ENCODE assay signal across 17 mouse cellular contexts in genomic region chr4:141101291-141101690, GRCm38 (mm10). TPM values are rescaled to one million over a fixed set of nuclear protein-coding genes. Genes with fewer than 3 reads are reported as not detected.
"Had no signal": no experiment of that assay in that cellular context is flagged by ENCODE, and none has a peak within 500 bp of the region (broad histone marks: within the 10 kb centered on the region; RNA-seq: fewer than 3 reads in every experiment).

No protein-coding gene starts in this region.

- H3K9ac ChIP-seq: lung, embryonic 14.5 days; midbrain, embryonic 12.5 days; neural tube, embryonic 13.5 days; neural tube, embryonic 15.5 days had no signal

- DNase-seq: midbrain, embryonic 14.5 days; right cerebral cortex, adult 18-20 months; right cerebral cortex, postnatal 25 days; spleen, adult 18-20 months; thymus, adult 18-20 months; thymus, postnatal 36 days had no signal

- H3K27ac ChIP-seq: macrophage; midbrain, embryonic 12.5 days; neural tube, embryonic 13.5 days; neural tube, embryonic 15.5 days had no signal

- H3K4me1 ChIP-seq: neural tube, embryonic 13.5 days; neural tube, embryonic 15.5 days had no signal

- H3K9me3 ChIP-seq: megakaryocyte, embryonic 14.5 days; midbrain, embryonic 12.5 days; neural tube, embryonic 13.5 days; neural tube, embryonic 15.5 days had no signal

- H3K27me3 ChIP-seq: midbrain, embryonic 12.5 days; neural tube, embryonic 13.5 days; neural tube, embryonic 15.5 days had no signal

- ATAC-seq: midbrain, embryonic 16.5 days had no signal

- H3K36me3 ChIP-seq: midbrain, embryonic 12.5 days; neural tube, embryonic 13.5 days; neural tube, embryonic 15.5 days had no signal

- H3K4me2 ChIP-seq: lung, embryonic 14.5 days; midbrain, embryonic 12.5 days; neural tube, embryonic 13.5 days; neural tube, embryonic 15.5 days had no signal

- H3K4me3 ChIP-seq: megakaryocyte, embryonic 14.5 days; midbrain, embryonic 12.5 days; myocyte; neural tube, embryonic 13.5 days; neural tube, embryonic 15.5 days had no signal

RNA-seq across cellular contexts. Expression of gene Spata21, which starts 13.2 kb away (rescaled TPM):
- total RNA-seq: megakaryocyte progenitor cell, adult 5-6 weeks had no signal
- polyA plus RNA-seq: macrophage; midbrain, embryonic 14.5 days; myocyte; neural tube, embryonic 11.5 days; neural tube, embryonic 13.5 days; small intestine, adult 2 months had no signal
